Mouse (Mus musculus) heart, adult 18-20 months (tissue): ENCODE data around the gene Arhgap11a. TPM values are rescaled to one million over a fixed set of nuclear protein-coding genes. Genes with fewer than 3 reads are reported as not detected.

Experiments
- DNase-seq, 2 experiments: peaks; one replicate each; pipeline ENCODE4 v3.0.0; 2021 to 2022; ENCODE audit warnings: mixed read lengths in 1 of 2
- long read RNA-seq, 2 experiments: library from polyadenylated mRNA; stranded (forward); transcript quantifications; one replicate each; pipeline ENCODE4 v2.0.0; 2021
- total RNA-seq, 2 experiments: library from RNA; stranded (reverse); gene quantifications; 2 replicates each; pipeline ENCODE4 v1.2.3; 2021

Arhgap11a gene
- 1 to 10 TPM; 1.4 to 2.0 TPM for total RNA-seq
- long read RNA-seq, experiment 1: 0 reads
- long read RNA-seq, experiment 2: 0 reads

GRCm38 (mm10) chr2:113848245-113849121, at the start of gene Arhgap11a:
TSS of gene Arhgap11a (minus strand) at chr2:113848661.
- peak; percentile 92 to 97 for DNase-seq

DNA sequence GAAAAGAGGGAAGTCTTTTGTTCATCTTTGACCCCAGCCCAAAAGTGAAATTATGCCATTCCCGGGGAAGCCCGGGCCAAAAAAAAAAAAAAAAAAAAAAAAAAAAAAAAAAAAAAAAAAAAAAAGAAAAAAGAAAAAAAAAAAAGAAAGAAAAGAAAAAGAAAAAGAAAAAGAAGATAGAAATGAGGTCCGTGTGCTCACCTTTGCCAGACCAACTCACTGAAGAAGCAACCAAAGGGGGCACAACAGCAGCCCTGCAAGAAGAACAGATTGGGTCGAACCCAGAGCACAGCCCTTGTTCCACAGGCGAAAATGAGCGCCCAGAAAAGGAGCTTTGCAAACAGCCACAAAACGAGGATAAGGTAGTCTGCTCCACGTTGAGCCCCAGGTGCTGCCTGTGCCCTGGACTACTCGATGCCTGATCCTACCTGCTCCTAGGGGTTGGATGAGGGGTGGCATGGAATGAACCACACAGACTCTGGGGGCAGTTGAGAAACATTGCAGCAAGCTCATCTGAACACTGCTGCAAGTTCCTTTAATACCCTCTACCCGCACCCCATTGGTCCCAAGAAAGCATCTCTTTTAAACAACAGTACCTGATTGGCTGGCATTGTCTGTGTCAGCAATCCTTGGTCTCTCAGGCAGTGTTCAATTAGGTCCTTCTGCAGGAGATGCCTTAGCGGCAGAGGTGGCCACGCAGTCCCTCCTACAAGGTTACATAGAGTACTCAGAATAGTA, 45.1 kb upstream of the Arhgap11a start:
- no peak for DNase-seq

GRCm38 (mm10) chr2:113887166-113887565, 38.7 kb upstream of the Arhgap11a start:
- no peak for DNase-seq

DNA sequence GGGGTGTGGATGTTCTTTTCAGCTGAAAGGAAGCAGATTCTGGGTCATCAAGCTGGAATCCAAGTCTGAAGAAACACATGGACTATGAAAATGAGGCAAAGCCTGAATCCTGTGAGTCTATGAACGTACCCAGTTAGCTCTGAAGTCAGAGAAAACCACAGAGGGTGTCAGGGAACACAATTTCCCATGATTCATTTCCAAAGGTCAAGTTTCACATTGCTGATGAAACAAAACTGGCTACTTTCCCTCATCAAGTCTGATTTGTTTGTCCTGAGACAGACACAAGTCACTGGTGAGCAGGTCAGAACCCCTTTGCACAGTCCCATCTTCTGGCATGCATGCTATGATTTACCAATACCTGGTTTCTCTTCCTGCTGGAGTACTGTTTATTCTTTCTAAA, 37.6 kb upstream of the Arhgap11a start:
- DNase-seq: no peak

GRCm38 (mm10) chr2:113870115-113870514, 21.7 kb upstream of the Arhgap11a start:
- DNase-seq: no peak

DNA sequence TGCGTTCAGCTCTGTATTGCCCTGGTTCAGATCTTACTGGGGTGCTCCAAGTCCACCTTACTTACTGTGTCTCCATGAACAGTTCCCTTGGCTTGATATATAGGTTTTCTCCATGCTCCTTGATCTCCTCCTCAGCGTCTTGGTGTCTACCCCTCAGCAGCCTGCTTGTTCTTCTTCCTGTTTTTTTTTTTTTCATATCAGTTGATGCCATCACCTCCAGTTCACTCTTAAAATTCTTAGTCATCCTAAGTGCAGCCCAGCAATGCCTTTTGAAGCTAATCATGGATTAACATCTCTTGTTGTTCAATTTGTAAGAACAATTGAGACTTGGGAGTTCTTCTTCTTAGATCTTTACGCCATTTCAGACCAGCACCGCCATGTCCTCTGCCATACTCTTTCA, 19.9 kb upstream of the Arhgap11a start:
- DNase-seq: no peak

GRCm38 (mm10) chr2:113866155-113866554, 17.7 kb upstream of the Arhgap11a start:
- DNase-seq: peak in 1 of 2 experiments; percentile 32

- no peak for DNase-seq
Measured at GRCm38 (mm10) chr2:113849141-113849540, 680 bp upstream of the Arhgap11a start.

DNA sequence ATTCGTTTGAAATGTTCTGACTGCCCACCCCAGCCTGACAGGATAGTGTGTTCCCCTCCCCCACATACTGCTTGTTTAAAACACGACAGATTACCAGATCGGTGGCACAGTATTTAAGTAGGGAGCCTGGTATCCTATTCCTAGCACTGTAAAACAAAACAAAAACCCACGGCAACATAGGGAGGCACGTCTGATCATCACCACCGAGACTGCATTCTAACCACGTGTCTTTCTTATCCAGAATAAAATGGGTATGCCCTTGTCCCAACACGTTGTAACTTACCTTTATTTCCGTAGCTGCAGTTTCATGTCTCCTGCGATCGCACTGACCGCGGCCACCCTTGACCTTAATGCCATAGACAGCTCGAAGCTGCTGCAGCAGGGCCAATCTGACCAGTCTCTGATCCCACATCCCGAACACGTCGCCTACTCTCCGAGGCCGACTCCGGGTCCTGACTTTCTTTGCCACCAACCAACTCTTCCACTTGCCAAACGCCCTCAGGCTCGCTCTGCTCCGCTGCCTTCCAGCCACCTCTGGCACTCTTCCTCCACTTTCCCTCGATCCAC, 700 bp downstream of the Arhgap11a start:
- DNase-seq: no peak

- no peak for DNase-seq
Measured at GRCm38 (mm10) chr2:113845081-113845480, 3.4 kb downstream of the Arhgap11a start.

- DNase-seq: no peak
Measured at GRCm38 (mm10) chr2:113841656-113842437, 6.6 kb downstream of the Arhgap11a start.

- DNase-seq: no peak
Measured at GRCm38 (mm10) chr2:113839488-113839887, 9.0 kb downstream of the Arhgap11a start.

DNA sequence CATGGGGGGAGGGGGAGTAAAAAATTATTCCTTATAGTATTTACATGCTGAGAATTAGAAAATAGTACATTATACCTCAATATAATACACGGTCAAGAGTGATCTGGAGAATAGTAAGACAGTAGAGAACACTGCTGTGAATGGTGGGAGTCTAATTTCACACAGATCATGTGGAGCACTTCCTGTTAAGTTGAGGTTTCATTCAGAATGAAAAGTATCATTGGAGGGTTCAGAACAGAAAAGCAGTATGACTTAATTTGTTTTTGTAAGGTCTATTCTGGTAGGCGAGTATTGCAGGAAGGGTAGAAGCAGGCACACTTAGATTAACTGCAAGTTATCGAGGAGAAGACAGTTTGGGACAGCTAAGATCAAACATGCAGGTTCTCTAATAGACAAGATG, 13.2 kb downstream of the Arhgap11a start:
- no peak for DNase-seq

GRCm38 (mm10) chr2:113828943-113829882, 19.2 kb downstream of the Arhgap11a start, which contains the start of gene Scg5:
TSS of gene Scg5 (minus strand) at chr2:113829121.
- DNase-seq: peak; percentile 6 to 10

- DNase-seq: no peak
Measured at GRCm38 (mm10) chr2:113828086-113828942, 20.1 kb downstream of the Arhgap11a start.

DNA sequence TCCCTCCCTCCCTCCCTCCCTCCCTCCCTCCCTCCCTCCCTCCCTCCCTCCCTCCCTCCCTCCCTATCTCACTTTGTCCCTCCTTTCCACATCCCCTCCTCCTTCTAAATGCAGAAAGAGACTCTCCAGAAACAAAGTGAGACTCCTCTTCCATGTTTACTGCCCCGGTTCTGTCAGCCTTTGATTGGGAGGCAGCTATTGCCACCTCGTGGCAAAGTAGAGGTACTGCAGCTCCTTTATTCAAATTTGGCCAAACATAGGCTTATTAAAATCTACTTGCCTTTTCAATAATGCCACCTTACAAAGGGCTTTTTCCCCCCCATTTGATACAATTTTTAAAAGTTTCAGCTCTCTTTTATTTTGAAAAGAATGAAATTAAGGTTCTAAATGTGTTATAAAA, 24.6 kb downstream of the Arhgap11a start:
- DNase-seq: peak; percentile 33 to 55

GRCm38 (mm10) chr2:113822367-113822766, 26.1 kb downstream of the Arhgap11a start:
- no peak for DNase-seq

DNA sequence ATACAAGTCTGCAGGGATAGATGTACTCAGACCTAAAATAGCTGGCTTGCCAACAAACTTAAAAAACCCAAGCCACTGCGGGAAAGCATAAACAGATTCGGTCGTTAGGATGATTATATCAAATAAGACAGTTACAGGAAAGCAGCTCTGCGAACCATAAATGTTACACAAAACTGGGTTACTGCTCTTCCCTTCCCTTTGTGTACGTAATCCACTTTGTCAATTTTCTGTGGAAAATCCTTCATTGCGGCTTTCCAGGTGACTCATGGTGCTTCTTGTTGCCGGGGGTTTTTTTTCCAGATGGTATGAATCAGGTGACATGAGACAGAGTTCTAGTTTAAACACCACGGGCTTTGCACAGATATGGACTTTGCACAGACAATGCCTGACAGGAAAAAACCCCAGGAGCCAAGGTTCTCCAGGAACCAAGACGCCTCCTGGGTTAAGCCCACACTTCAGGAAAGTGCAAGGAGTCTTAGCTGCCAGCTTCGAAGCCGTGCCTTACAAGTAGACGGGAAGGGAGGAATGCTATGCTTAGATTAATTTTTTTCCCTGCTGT, 27.2 kb downstream of the Arhgap11a start:
- DNase-seq: no peak

GRCm38 (mm10) chr2:113820117-113820516, 28.3 kb downstream of the Arhgap11a start:
- DNase-seq: peak; percentile 16 to 38
